Mouse (Mus musculus): ENCODE results near the gene Spata7. TPM values are rescaled to one million over a fixed set of nuclear protein-coding genes. Genes with fewer than 3 reads are reported as not detected.

Gene Spata7
- total and polyA plus RNA-seq, 3 experiments, result 8.2 to 27.5 (median 21.0) TPM

- ATAC-seq (ENCODE audit: extremely low read depth, insufficient number of reproducible peaks, low FRiP score, poor library complexity, severe bottlenecking), result peak; percentile 69
- peaks cover 20% of the 10 kb centered on the region for H3K4me1 ChIP-seq (ENCODE audit: insufficient read depth, low read depth, low read length)
- peak overlapping the region; percentile 78 for H3K4me3 ChIP-seq (ENCODE audit: low read depth, low read length)
- TF ChIP-seq POLR2AphosphoS5 (IDR thresholded peaks at IDR 0.05; ENCODE audit: insufficient replicate concordance, low read depth, low read length) (no peak), GATA1 (IDR thresholded peaks at IDR 0.05; ENCODE audit: borderline replicate concordance, low read length) (no peak), GATA2 (IDR thresholded peaks at IDR 0.05; ENCODE audit: borderline replicate concordance, low read depth, low read length) (no peak), CTCF (IDR thresholded peaks at IDR 0.05; ENCODE audit: low read depth, low read length) (no peak), TAL1 (conservative IDR thresholded peaks at IDR 0.05; ENCODE audit: low read depth, low read length) (no peak)
- H3K36me3 ChIP-seq (replicated peaks), result peaks cover 18% of the 10 kb centered on the region
- peaks cover 6% of the 10 kb centered on the region; the same call in 1 of the 2 replicates for H3K27me3 ChIP-seq (ENCODE audit: insufficient read depth, low read length)
- DNase-seq (ENCODE audit: low spot score), result no peak
- peaks cover 5% of the 10 kb centered on the region; the same call in 1 of the 2 replicates for H3K9me3 ChIP-seq (replicated peaks)
Observed at GRCm38 (mm10) chr12:98628260-98628970, 458 bp downstream of the Spata7 start.

GRCm38 (mm10) chr12:98644852-98645251, 16.9 kb downstream of the Spata7 start:
- TF ChIP-seq TAL1 (conservative IDR thresholded peaks at IDR 0.05; ENCODE audit: low read depth, low read length) (no peak), CTCF (IDR thresholded peaks at IDR 0.05; ENCODE audit: low read depth, low read length) (no peak), GATA2 (IDR thresholded peaks at IDR 0.05; ENCODE audit: borderline replicate concordance, low read depth, low read length) (no peak), POLR2AphosphoS5 (IDR thresholded peaks at IDR 0.05; ENCODE audit: insufficient replicate concordance, low read depth, low read length) (no peak), GATA1 (IDR thresholded peaks at IDR 0.05; ENCODE audit: borderline replicate concordance, low read length) (no peak)
- ATAC-seq (ENCODE audit: extremely low read depth, insufficient number of reproducible peaks, low FRiP score, poor library complexity, severe bottlenecking) (no peak), DNase-seq (ENCODE audit: low spot score) (no peak)
- no peaks in the 10 kb centered on the region for H3K9me3 ChIP-seq (replicated peaks)
- H3K4me3 ChIP-seq (ENCODE audit: low read depth, low read length), result no peak overlapping the region
- H3K36me3 ChIP-seq (replicated peaks), result peaks cover 22% of the 10 kb centered on the region
- no peaks in the 10 kb centered on the region for H3K27me3 ChIP-seq (ENCODE audit: insufficient read depth, low read length)
- no peaks in the 10 kb centered on the region for H3K4me1 ChIP-seq (ENCODE audit: insufficient read depth, low read depth, low read length)

GRCm38 (mm10) chr12:98656873-98657272, 28.9 kb downstream of the Spata7 start:
- ATAC-seq (ENCODE audit: extremely low read depth, insufficient number of reproducible peaks, low FRiP score, poor library complexity, severe bottlenecking), result no peak; the same call in 1 of the 2 replicates
- H3K9me3 ChIP-seq (replicated peaks), result no peaks in the 10 kb centered on the region
- H3K4me1 ChIP-seq (ENCODE audit: insufficient read depth, low read depth, low read length), result no peaks in the 10 kb centered on the region
- no peaks in the 10 kb centered on the region for H3K27me3 ChIP-seq (ENCODE audit: insufficient read depth, low read length)
- H3K4me3 ChIP-seq (ENCODE audit: low read depth, low read length), result no peak overlapping the region
- DNase-seq (ENCODE audit: low spot score), result no peak
- peaks cover 38% of the 10 kb centered on the region for H3K36me3 ChIP-seq (replicated peaks)
- no peak for TF ChIP-seq GATA2 (IDR thresholded peaks at IDR 0.05; ENCODE audit: borderline replicate concordance, low read depth, low read length)
- no peak for TF ChIP-seq TAL1 (conservative IDR thresholded peaks at IDR 0.05; ENCODE audit: low read depth, low read length)
- no peak for TF ChIP-seq GATA1 (IDR thresholded peaks at IDR 0.05; ENCODE audit: borderline replicate concordance, low read length)
- no peak for TF ChIP-seq POLR2AphosphoS5 (IDR thresholded peaks at IDR 0.05; ENCODE audit: insufficient replicate concordance, low read depth, low read length)
- no peak for TF ChIP-seq CTCF (IDR thresholded peaks at IDR 0.05; ENCODE audit: low read depth, low read length)

GRCm38 (mm10) chr12:98662617-98663016, 34.7 kb downstream of the Spata7 start:
- TF ChIP-seq TAL1 (conservative IDR thresholded peaks at IDR 0.05; ENCODE audit: low read depth, low read length), result no peak
- TF ChIP-seq POLR2AphosphoS5 (IDR thresholded peaks at IDR 0.05; ENCODE audit: insufficient replicate concordance, low read depth, low read length), result no peak
- no peak for TF ChIP-seq GATA1 (IDR thresholded peaks at IDR 0.05; ENCODE audit: borderline replicate concordance, low read length)
- TF ChIP-seq CTCF (IDR thresholded peaks at IDR 0.05; ENCODE audit: low read depth, low read length), result no peak
- no peak for TF ChIP-seq GATA2 (IDR thresholded peaks at IDR 0.05; ENCODE audit: borderline replicate concordance, low read depth, low read length)
- DNase-seq (ENCODE audit: low spot score) (no peak), ATAC-seq (ENCODE audit: extremely low read depth, insufficient number of reproducible peaks, low FRiP score, poor library complexity, severe bottlenecking) (no peak)
- Histone ChIP-seq H3K9me3 (replicated peaks) (no peaks in the 10 kb centered on the region), H3K36me3 (replicated peaks) (peaks cover 52% of the 10 kb centered on the region), H3K4me3 (ENCODE audit: low read depth, low read length) (no peak overlapping the region), H3K4me1 (ENCODE audit: insufficient read depth, low read depth, low read length) (no peaks in the 10 kb centered on the region), H3K27me3 (ENCODE audit: insufficient read depth, low read length) (no peaks in the 10 kb centered on the region)

- Histone ChIP-seq H3K9me3 (replicated peaks) (no peaks in the 10 kb centered on the region), H3K4me3 (ENCODE audit: low read depth, low read length) (no peak overlapping the region), H3K36me3 (replicated peaks) (peaks cover 35% of the 10 kb centered on the region), H3K4me1 (ENCODE audit: insufficient read depth, low read depth, low read length) (no peaks in the 10 kb centered on the region), H3K27me3 (ENCODE audit: insufficient read depth, low read length) (no peaks in the 10 kb centered on the region)
- no peak for TF ChIP-seq POLR2AphosphoS5 (IDR thresholded peaks at IDR 0.05; ENCODE audit: insufficient replicate concordance, low read depth, low read length)
- TF ChIP-seq TAL1 (conservative IDR thresholded peaks at IDR 0.05; ENCODE audit: low read depth, low read length), result no peak
- TF ChIP-seq CTCF (IDR thresholded peaks at IDR 0.05; ENCODE audit: low read depth, low read length), result no peak
- no peak for TF ChIP-seq GATA1 (IDR thresholded peaks at IDR 0.05; ENCODE audit: borderline replicate concordance, low read length)
- no peak for TF ChIP-seq GATA2 (IDR thresholded peaks at IDR 0.05; ENCODE audit: borderline replicate concordance, low read depth, low read length)
- ATAC-seq (ENCODE audit: extremely low read depth, insufficient number of reproducible peaks, low FRiP score, poor library complexity, severe bottlenecking) (no peak), DNase-seq (ENCODE audit: low spot score) (no peak)
Observed at GRCm38 (mm10) chr12:98668132-98668814, 40.3 kb downstream of the Spata7 start.

GRCm38 (mm10) chr12:98669086-98669485, 41.1 kb downstream of the Spata7 start:
- no peaks in the 10 kb centered on the region for H3K4me1 ChIP-seq (ENCODE audit: insufficient read depth, low read depth, low read length)
- TF ChIP-seq CTCF (IDR thresholded peaks at IDR 0.05; ENCODE audit: low read depth, low read length), result no peak
- no peak overlapping the region for H3K4me3 ChIP-seq (ENCODE audit: low read depth, low read length)
- H3K9me3 ChIP-seq (replicated peaks), result peaks cover 4% of the 10 kb centered on the region
- H3K27me3 ChIP-seq (ENCODE audit: insufficient read depth, low read length), result no peaks in the 10 kb centered on the region
- H3K36me3 ChIP-seq (replicated peaks), result peaks cover 34% of the 10 kb centered on the region
- ATAC-seq (ENCODE audit: extremely low read depth, insufficient number of reproducible peaks, low FRiP score, poor library complexity, severe bottlenecking) (no peak), DNase-seq (ENCODE audit: low spot score) (no peak)
